Mouse (Mus musculus): ENCODE data around the gene Galnt17.

GRCm38 (mm10) chr5:131250701-131251636 lies 57.3 kb downstream of the Galnt17 start:
- TF ChIP-seq CTCF (IDR thresholded peaks at IDR 0.05; ENCODE audit: low read depth) (no peak), EP300 (optimal IDR thresholded peaks at IDR 0.05) (no peak)

All from stomach, postnatal 0 days (tissue).